Mouse (Mus musculus): ENCODE data around the gene Fam20a. TPM values are rescaled to one million over a fixed set of nuclear protein-coding genes. Genes with fewer than 3 reads are reported as not detected.

Gene Fam20a
- polyA plus RNA-seq, 1 experiment from 2014 or later = 2.3 TPM

DNA sequence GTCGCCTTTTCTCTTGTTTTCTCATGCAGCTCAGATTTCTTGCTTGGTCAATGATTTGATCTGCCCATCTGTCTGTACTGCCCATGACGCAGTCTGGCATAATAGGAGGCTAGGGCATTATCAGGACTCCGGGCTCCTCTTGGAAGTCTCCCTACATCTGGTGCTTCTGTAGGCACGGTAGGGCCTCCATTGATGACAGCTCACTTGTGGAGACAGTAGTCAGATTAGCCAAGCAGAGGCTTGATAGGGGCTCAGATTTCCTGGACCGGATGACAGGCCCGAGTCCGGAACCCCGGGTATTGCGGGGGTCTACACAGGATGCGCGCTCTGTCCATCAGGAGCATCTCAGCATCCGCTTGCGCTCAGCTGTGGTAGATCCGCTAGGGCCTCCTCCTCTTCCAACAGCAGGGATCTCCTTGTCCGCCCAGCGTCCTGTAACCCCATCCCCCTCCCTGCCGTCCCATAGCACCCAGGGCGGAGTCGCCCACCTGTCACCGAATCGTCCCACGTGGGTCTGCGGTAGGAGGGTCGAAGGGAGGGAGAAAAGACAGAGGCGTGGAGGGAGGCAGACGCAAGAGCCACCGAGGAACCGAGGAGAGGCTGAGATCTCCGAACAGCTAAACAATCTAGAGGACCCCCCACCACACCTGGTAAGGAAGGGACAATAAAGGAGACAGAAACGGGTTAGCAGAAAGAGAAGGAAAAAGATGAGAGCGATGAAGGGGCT lies 71.9 kb downstream of the Fam20a start:
- ATAC-seq (ENCODE audit: insufficient read depth, low FRiP score, low read depth) = peak; percentile 58
- no peaks in the 10 kb centered on the region for H3K27me3 ChIP-seq (replicated peaks)
- peak overlapping the region; percentile 94 for H3K27ac ChIP-seq
- H3K9ac ChIP-seq = peak overlapping the region; percentile 19; the same call in 1 of the 2 replicates
- WGBS = 1% methylated on average over 31 of the region's 31 CpGs
- peak overlapping the region; percentile 91 for H3K4me3 ChIP-seq (replicated peaks)
- H3K4me2 ChIP-seq = peak overlapping the region; percentile 81
- H3K9me3 ChIP-seq = no peaks in the 10 kb centered on the region
- H3K4me1 ChIP-seq = peaks cover 21% of the 10 kb centered on the region
- H3K36me3 ChIP-seq = no peaks in the 10 kb centered on the region

DNA sequence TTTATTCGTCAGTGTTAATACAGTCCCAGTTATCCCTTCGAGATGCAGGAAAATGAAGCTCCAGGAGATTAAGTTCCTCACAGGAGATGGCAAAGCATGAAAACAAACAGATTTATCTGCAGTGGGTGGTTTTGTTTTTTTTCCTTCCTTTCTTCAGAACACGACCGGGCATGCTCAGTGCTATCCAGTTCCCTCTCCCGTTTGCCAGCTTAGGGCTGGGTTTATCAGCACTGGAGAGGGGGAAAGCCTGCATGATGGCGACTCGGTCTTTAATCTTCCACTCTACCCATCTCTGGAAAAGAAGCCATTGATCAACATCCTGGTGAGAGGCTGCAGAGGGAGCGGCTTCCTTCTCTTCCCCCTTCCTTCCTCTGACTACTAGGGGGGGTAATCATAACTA lies 72.9 kb downstream of the Fam20a start, which contains the start of gene Prkar1a:
TSS of gene Prkar1a (plus strand) at position 200 of the 400 bp plus-strand sequence.
- Histone ChIP-seq H3K27ac (peak within 1 kb of the TSS; percentile 94), H3K36me3 (no peaks in the 10 kb centered on the region), H3K4me3 (replicated peaks) (peak within 1 kb of the TSS; percentile 91), H3K9ac (0 out of 2 replicates have a peak within 1 kb of the TSS, but pooled peaks have one; percentile 19), H3K27me3 (replicated peaks) (no peaks in the 10 kb centered on the region), H3K9me3 (no peaks in the 10 kb centered on the region), H3K4me1 (peaks cover 21% of the 10 kb centered on the region), H3K4me2 (peak within 1 kb of the TSS; percentile 81)
- WGBS = 16% methylated on average over 8 of the region's 8 CpGs
- ATAC-seq (ENCODE audit: insufficient read depth, low FRiP score, low read depth) = no peak

DNA sequence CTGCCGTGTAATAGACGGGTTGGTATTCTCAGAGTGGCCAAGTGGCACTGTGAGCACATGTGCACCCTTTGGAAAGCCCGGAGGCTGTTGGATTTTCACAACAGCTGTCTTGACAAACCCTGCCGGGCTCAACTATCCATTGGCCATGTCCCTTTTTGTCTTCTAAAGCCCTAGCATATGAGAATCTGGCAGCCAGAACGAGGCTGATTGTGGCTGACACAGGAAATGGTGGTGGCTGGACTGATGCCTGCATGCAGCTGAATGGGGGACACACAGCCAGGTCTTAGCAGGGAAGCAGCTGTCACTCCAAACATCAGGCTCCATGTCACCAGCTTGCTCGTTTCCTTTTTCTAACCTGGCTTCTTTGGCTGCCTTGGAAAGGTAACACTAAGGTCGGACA lies 73.6 kb downstream of the Fam20a start:
- no peak overlapping the region for H3K9ac ChIP-seq
- no peaks in the 10 kb centered on the region for H3K36me3 ChIP-seq
- H3K4me1 ChIP-seq = peaks cover 21% of the 10 kb centered on the region
- no peak for ATAC-seq (ENCODE audit: insufficient read depth, low FRiP score, low read depth)
- 45% methylated on average over 7 of the region's 7 CpGs for WGBS
- H3K4me3 ChIP-seq (replicated peaks) = no peak overlapping the region
- no peak overlapping the region for H3K4me2 ChIP-seq
- H3K27ac ChIP-seq = no peak overlapping the region
- no peaks in the 10 kb centered on the region for H3K9me3 ChIP-seq
- H3K27me3 ChIP-seq (replicated peaks) = no peaks in the 10 kb centered on the region

DNA sequence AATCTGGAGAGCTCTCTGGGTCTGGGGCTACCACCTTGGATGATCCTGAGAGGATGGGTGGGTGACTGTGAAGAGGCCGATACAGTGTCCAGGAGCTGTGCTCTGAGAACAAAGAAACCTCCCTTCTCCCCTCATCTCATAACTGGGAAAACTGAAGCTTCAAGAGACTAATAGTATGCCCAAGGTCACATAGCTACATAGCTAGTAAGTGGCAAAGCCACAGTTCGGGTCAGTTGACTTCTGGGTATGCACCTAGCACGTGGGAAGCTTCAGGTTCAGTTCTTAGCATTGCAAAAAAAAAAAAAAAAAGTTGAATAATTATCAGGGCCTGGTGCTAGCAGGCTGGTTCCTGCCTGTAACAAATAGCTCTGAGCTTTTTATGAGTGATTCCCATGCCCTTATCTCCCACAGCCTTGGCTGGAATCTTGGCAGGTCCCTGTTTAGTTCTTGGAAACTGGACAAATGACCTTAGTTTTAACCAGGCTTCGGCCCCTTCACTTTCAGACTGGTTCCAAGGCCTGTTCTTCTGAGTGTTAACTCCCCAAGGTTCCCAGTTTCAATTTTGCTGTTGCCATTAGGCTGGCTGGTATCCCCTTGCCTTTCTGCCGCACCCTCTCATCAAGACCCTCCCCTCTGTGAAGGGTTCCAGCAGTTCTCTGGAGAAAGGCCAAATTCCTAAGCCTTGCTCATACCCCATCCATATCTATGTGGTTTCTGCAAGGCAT lies 80.4 kb downstream of the Fam20a start:
- 69% methylated on average over 5 of the region's 5 CpGs for WGBS
- Histone ChIP-seq H3K9me3 (no peaks in the 10 kb centered on the region), H3K4me1 (no peaks in the 10 kb centered on the region), H3K4me3 (replicated peaks) (no peak overlapping the region), H3K27me3 (replicated peaks) (no peaks in the 10 kb centered on the region), H3K36me3 (no peaks in the 10 kb centered on the region), H3K4me2 (no peak overlapping the region), H3K9ac (no peak overlapping the region), H3K27ac (no peak overlapping the region)
- no peak for ATAC-seq (ENCODE audit: insufficient read depth, low FRiP score, low read depth)

DNA sequence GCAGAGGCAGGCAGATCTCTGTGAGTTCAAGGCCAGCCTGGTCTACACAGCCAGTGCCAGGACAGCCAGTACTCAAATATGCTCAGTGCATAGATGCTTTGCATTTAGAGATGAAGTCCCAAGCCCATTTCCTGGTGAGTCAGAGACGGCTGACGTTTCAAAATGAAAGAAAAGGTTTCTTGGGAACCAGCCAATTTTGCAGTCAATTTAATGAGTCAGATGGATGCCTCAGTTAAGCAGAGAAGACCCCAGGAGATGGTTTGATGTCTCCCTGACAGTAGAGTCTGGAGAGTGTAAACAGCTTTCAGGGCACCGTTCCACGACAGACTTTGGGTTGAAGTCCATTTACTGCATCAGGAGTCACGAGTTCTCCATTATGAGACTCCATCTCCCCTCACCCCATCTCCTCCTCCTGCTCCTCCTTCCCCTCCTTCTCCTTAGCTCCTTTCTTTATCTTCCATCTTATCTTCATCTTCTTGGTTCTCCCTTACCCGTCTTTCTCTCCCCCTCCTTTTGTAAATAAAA lies 86.1 kb downstream of the Fam20a start:
- no peaks in the 10 kb centered on the region for H3K27me3 ChIP-seq (replicated peaks)
- WGBS = 46% methylated on average over 6 of the region's 6 CpGs
- H3K27ac ChIP-seq = no peak overlapping the region
- no peak overlapping the region for H3K4me3 ChIP-seq (replicated peaks)
- 0 out of 2 replicates have a peak, but pooled peaks have one; percentile 31 for ATAC-seq (ENCODE audit: insufficient read depth, low FRiP score, low read depth)
- no peak overlapping the region for H3K4me2 ChIP-seq
- H3K36me3 ChIP-seq = no peaks in the 10 kb centered on the region
- H3K4me1 ChIP-seq = no peaks in the 10 kb centered on the region
- no peaks in the 10 kb centered on the region for H3K9me3 ChIP-seq
- H3K9ac ChIP-seq = no peak overlapping the region

DNA sequence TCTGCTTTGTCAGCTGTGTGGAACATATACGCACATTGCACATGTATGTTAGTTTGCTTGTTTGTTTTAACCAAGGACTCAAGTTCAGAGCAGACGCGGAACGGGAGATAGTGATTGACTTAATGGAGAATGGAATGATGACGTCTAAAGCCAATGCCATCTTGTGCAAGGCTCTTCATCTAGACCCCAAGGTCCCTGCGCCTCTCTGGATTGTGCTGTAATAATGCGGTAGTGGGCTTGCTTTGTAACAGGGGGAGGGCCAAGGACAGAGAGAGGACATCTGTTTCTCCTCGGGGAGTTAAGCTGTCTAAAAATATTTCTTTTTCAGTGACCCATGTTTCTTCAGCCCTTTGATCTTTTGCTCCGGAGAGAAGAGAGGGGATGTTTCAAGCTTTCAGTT lies 87.2 kb downstream of the Fam20a start:
- Histone ChIP-seq H3K36me3 (no peaks in the 10 kb centered on the region), H3K27ac (no peak overlapping the region), H3K27me3 (replicated peaks) (no peaks in the 10 kb centered on the region), H3K9ac (no peak overlapping the region), H3K4me2 (no peak overlapping the region), H3K4me3 (replicated peaks) (no peak overlapping the region), H3K4me1 (no peaks in the 10 kb centered on the region), H3K9me3 (no peaks in the 10 kb centered on the region)
- ATAC-seq (ENCODE audit: insufficient read depth, low FRiP score, low read depth) = no peak
- WGBS = 66% methylated on average over 9 of the region's 9 CpGs

DNA sequence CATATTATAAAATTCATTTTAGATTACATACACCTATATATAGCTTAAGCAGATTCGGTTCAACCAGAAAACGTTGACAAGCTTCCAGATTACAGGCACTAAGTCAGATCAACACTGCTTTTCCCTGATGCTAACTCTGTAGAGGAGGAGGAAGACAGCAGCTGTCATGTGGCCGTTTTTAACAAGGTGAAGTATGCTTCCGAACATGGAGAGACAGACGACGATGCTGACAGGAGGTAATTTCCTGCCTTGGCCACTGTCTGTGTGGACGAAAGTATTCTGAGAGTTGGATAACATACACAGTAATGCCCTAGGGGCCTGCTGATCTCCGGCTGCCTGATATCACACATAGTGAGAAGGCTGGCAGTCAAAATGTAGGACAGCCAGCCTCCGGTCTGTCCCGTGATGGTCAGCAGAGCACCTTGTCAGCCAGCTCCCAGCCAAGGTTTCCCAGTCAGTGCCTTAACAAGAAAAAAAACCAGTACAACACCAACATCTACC lies 93.0 kb downstream of the Fam20a start:
- Histone ChIP-seq H3K4me1 (no peaks in the 10 kb centered on the region), H3K27me3 (replicated peaks) (no peaks in the 10 kb centered on the region), H3K4me3 (replicated peaks) (no peak overlapping the region), H3K9me3 (no peaks in the 10 kb centered on the region), H3K27ac (no peak overlapping the region), H3K36me3 (no peaks in the 10 kb centered on the region), H3K9ac (no peak overlapping the region), H3K4me2 (no peak overlapping the region)
- no peak for ATAC-seq (ENCODE audit: insufficient read depth, low FRiP score, low read depth)
- 53% methylated on average over 10 of the region's 10 CpGs for WGBS

DNA sequence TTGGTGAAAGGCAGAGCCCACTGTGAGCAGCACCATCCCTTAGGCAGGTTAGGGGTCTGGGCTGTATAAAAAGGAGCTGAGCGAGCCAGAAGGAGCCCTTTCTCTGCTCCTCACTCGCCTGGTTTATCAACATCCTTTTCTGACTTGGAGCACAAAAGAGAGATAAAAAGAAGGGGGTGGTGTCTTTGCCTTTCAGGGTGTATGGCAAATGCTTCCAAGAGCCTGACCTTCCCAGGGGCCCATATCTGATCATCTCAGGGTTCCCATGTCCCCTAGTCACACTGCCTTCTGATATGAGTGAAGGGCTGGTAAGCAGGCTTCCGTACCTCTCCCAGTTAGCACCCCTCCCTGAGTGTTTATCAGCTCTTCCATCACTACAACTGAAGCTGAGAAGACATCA lies 94.0 kb downstream of the Fam20a start:
- no peaks in the 10 kb centered on the region for H3K27me3 ChIP-seq (replicated peaks)
- WGBS = 81% methylated on average over 3 of the region's 3 CpGs
- no peaks in the 10 kb centered on the region for H3K4me1 ChIP-seq
- no peak overlapping the region for H3K4me3 ChIP-seq (replicated peaks)
- H3K27ac ChIP-seq = no peak overlapping the region
- no peaks in the 10 kb centered on the region for H3K36me3 ChIP-seq
- no peak overlapping the region for H3K9ac ChIP-seq
- H3K4me2 ChIP-seq = no peak overlapping the region
- ATAC-seq (ENCODE audit: insufficient read depth, low FRiP score, low read depth) = no peak
- no peaks in the 10 kb centered on the region for H3K9me3 ChIP-seq

DNA sequence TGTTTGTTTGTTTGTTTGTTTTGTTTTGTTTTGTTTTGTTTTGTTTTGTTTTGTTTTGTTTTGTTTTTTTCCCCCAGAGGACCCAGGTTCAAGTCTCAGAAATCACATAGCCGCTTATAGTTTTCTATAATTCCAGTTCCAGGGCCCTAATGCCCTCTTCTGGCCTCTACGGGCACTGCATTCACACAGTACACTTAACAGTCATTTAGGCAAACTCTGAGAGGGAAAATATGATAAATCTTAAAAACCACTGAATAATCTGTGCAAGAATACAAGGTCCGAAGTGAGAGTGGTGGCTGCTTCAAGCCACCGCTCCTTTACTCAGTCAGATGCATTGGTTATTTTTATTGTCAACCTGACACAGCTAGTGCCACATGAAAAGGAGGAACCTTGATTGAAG lies 94.4 kb downstream of the Fam20a start:
- 86% methylated on average over 4 of the region's 4 CpGs for WGBS
- ATAC-seq (ENCODE audit: insufficient read depth, low FRiP score, low read depth) = no peak

DNA sequence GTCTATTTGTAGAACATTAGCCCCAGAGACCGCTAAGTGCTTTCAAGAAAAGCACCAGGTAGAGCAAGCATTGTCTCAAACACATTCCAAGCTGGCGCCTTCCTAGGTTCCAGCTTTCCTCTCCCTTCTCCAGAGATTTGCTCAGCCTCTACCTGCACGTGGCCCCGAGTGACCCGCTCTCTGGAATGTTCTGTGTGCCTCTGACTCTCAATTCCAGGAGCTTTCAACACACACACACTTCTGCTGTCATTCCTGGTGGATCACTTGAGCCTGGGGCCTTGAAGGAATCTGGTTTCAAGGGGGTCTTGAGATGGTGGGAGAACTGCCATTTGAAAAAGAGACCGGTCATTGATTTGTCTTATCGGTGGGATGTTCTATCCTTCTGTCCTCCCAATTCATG lies 98.8 kb downstream of the Fam20a start:
- 78% methylated on average over 7 of the region's 7 CpGs for WGBS
- Histone ChIP-seq H3K9me3 (no peaks in the 10 kb centered on the region), H3K9ac (no peak overlapping the region), H3K36me3 (no peaks in the 10 kb centered on the region), H3K27me3 (replicated peaks) (no peaks in the 10 kb centered on the region), H3K4me2 (no peak overlapping the region), H3K4me3 (replicated peaks) (no peak overlapping the region), H3K27ac (no peak overlapping the region), H3K4me1 (0 out of 2 replicates have a peak, but pooled peaks cover 5% of the 10 kb centered on the region)
- ATAC-seq (ENCODE audit: insufficient read depth, low FRiP score, low read depth) = no peak

More for the DNA sequence above, 94.4 kb downstream of the Fam20a start:
- H3K36me3 ChIP-seq = no peaks in the 10 kb centered on the region
- no peak overlapping the region for H3K9ac ChIP-seq
- no peaks in the 10 kb centered on the region for H3K9me3 ChIP-seq
- H3K4me3 ChIP-seq (replicated peaks) = no peak overlapping the region
- H3K27me3 ChIP-seq (replicated peaks) = no peaks in the 10 kb centered on the region
- H3K27ac ChIP-seq = no peak overlapping the region
- H3K4me2 ChIP-seq = no peak overlapping the region
- 0 out of 2 replicates have a peak, but pooled peaks cover 2% of the 10 kb centered on the region for H3K4me1 ChIP-seq

DNA sequence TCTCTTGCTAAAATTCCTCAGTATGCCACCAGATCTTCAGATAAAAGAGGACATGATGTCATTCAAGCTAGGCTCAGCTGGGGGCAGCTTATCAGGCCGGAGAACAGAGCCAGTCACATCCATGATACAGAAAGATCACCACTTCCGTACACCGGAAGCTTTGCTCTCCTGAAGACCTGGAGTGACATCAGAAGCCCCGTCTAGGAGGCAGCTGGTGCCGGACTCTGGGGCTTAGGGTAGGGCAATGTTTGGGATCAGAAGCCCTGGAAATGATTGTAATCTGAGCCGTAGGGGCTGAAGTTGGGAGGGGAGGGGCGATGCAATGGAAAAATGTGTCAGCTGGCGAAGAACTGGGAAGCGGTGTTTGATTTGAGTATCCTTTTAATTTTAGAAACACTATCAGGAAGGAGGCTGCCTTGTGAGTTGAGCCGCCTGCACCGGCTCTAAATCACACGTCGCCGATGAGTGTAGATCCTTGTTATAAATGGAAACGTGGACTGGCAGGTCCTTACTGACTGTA lies 99.5 kb downstream of the Fam20a start:
- no peak overlapping the region; the same call in 1 of the 2 replicates for H3K27ac ChIP-seq
- H3K4me3 ChIP-seq (replicated peaks) = peak overlapping the region; percentile 11; the same call in 1 of the 2 replicates
- H3K27me3 ChIP-seq (replicated peaks) = no peaks in the 10 kb centered on the region
- no peaks in the 10 kb centered on the region for H3K36me3 ChIP-seq
- H3K4me2 ChIP-seq = peak overlapping the region; percentile 49
- H3K4me1 ChIP-seq = 0 out of 2 replicates have a peak, but pooled peaks cover 5% of the 10 kb centered on the region
- no peak overlapping the region for H3K9ac ChIP-seq
- H3K9me3 ChIP-seq = no peaks in the 10 kb centered on the region
- 0 out of 2 replicates have a peak, but pooled peaks have one; percentile 41 for ATAC-seq (ENCODE audit: insufficient read depth, low FRiP score, low read depth)
- WGBS = 8% methylated on average over 15 of the region's 15 CpGs

All from stomach, embryonic 15.5 days (tissue).